Mouse (Mus musculus): ENCODE data around the gene Ugt1a6b. TPM values are rescaled to one million over a fixed set of nuclear protein-coding genes. Genes with fewer than 3 reads are reported as not detected.
"Not testable (repeated sequence)": the region's sequence is repeated elsewhere in the genome, so short reads cannot be mapped to it uniquely, and the experiment has no call there.

Ugt1a6b gene
- polyA plus RNA-seq, 1 experiment from 2014 or later = 0.17 TPM

- H3K4me2 ChIP-seq, H3K4me1 ChIP-seq, H3K27me3 ChIP-seq: not testable (repeated sequence)
Observed at GRCm38 (mm10) chr1:88145278-88145677, 42.2 kb downstream of the Ugt1a6b start.

GRCm38 (mm10) chr1:88150133-88150532, 47.1 kb downstream of the Ugt1a6b start:
- not testable (repeated sequence) for H3K4me3 ChIP-seq; H3K9ac ChIP-seq; H3K9me3 ChIP-seq; H3K4me1 ChIP-seq; H3K4me2 ChIP-seq; H3K36me3 ChIP-seq; ATAC-seq (ENCODE audit: insufficient number of reproducible peaks, insufficient read depth, low FRiP score, low TSS enrichment, low read depth); H3K27ac ChIP-seq; H3K27me3 ChIP-seq
- 67% methylated on average over 2 of the region's 2 CpGs for WGBS

More at GRCm38 (mm10) chr1:88145278-88145677, 42.2 kb downstream of the Ugt1a6b start:
- not testable (repeated sequence) for H3K4me3 ChIP-seq; H3K27ac ChIP-seq; ATAC-seq (ENCODE audit: insufficient number of reproducible peaks, insufficient read depth, low FRiP score, low TSS enrichment, low read depth); H3K9me3 ChIP-seq; H3K36me3 ChIP-seq; H3K9ac ChIP-seq
- WGBS = 54% methylated on average over 2 of the region's 2 CpGs

DNA sequence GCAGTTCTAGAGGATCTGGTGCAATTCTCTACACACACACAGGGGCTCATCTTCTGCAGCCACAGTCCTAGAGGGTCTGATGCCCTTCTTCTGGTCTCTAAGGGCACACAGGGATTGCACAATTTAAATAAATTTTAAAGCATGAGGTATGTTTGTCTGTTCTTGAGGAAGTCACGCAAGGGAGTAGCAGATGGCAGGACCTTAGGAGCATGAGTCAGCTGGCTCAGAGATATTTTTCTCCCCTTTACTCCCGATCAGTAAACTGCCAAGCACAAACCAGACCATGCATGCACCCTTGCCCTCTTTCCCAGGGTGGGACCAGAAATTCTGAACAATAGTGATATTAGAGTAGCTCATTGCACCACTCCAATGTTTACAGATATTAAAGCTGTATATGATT, 55.4 kb downstream of the Ugt1a6b start:
- Histone ChIP-seq H3K9me3 (no peaks in the 10 kb centered on the region), H3K4me3 (no peak overlapping the region), H3K27ac (no peak overlapping the region), H3K9ac (no peak overlapping the region), H3K36me3 (no peaks in the 10 kb centered on the region), H3K4me1 (no peaks in the 10 kb centered on the region), H3K4me2 (no peak overlapping the region), H3K27me3 (no peaks in the 10 kb centered on the region)
- ATAC-seq (ENCODE audit: insufficient number of reproducible peaks, insufficient read depth, low FRiP score, low TSS enrichment, low read depth) = no peak
- WGBS = 75% methylated on average over 2 of the region's 2 CpGs

- no peak within 1 kb of the TSS for H3K4me3 ChIP-seq
- H3K4me1 ChIP-seq = no peaks in the 10 kb centered on the region
- no peaks in the 10 kb centered on the region for H3K27me3 ChIP-seq
- no peaks in the 10 kb centered on the region for H3K9me3 ChIP-seq
- H3K4me2 ChIP-seq = no peak within 1 kb of the TSS
- H3K27ac ChIP-seq = no peak within 1 kb of the TSS
- no peaks in the 10 kb centered on the region for H3K36me3 ChIP-seq
- 77% methylated on average over 5 of the region's 5 CpGs for WGBS
- no peak for ATAC-seq (ENCODE audit: insufficient number of reproducible peaks, insufficient read depth, low FRiP score, low TSS enrichment, low read depth)
- H3K9ac ChIP-seq = no peak within 1 kb of the TSS
Observed at GRCm38 (mm10) chr1:88165711-88166110, 62.7 kb downstream of the Ugt1a6b start, which contains the start of gene Ugt1a5. Gene Ugt1a5 (plus strand): TSS chr1:88166012.

GRCm38 (mm10) chr1:88172190-88172589, 69.1 kb downstream of the Ugt1a6b start:
- H3K4me1 ChIP-seq; H3K36me3 ChIP-seq; H3K9me3 ChIP-seq; H3K4me3 ChIP-seq; H3K9ac ChIP-seq; ATAC-seq (ENCODE audit: insufficient number of reproducible peaks, insufficient read depth, low FRiP score, low TSS enrichment, low read depth); H3K4me2 ChIP-seq; H3K27ac ChIP-seq; H3K27me3 ChIP-seq: not testable (repeated sequence)
- 77% methylated on average over 6 of the region's 7 CpGs for WGBS

DNA sequence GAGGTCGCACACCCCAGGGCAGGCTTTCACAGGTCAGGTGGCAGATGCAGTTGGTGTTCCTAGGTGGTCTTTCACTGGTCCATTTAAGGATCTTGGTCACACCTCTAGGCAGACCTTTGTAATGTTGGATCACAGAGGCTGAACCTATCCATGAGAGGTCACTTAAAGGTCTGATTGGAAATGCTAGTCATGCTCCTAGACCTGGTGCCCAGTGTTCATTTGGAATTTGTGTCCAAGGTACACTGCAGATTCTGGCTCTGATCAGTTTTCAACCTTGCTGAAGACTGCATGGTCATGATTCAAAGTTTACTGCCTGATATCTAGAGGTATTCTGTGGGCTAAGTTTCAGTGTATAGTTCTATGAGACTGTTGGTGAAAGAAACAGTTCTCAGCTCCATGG, 76.6 kb downstream of the Ugt1a6b start:
- 70% methylated on average over 1 of the region's 1 CpGs for WGBS
- no peaks in the 10 kb centered on the region for H3K27me3 ChIP-seq
- H3K9me3 ChIP-seq = peaks cover 22% of the 10 kb centered on the region; the same call in 1 of the 2 replicates
- no peaks in the 10 kb centered on the region for H3K4me1 ChIP-seq
- no peaks in the 10 kb centered on the region for H3K36me3 ChIP-seq
- no peak overlapping the region for H3K4me2 ChIP-seq
- no peak for ATAC-seq (ENCODE audit: insufficient number of reproducible peaks, insufficient read depth, low FRiP score, low TSS enrichment, low read depth)
- no peak overlapping the region for H3K9ac ChIP-seq
- no peak overlapping the region for H3K27ac ChIP-seq
- H3K4me3 ChIP-seq = no peak overlapping the region

DNA sequence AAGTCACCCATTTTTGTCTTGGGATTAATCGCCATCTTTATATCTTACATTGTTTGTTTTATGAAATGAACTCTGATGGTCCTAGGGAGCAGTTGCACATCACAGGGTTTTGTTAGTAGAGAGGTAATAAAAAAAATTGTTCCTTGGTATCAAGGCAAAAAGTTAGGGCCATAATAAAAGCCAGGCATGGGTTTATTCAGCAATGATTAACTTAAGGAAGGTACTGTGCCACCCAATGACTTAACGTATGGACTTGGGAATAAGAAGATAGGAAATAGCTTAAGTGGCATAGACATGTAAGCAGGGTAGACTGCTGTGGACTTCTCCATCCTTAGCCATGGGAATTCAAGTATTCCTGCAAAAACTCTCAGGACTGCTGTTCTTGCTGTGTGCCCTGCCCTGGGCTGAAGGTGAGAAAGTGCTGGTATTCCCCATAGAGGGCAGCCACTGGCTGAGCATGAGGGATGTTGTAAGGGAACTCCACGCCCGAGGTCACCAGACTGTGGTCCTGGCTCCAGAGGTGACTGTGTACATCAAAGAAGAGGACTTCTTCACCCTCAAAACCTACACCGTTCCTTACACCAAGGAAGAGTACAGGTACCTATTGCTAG, 83.4 kb downstream of the Ugt1a6b start:
- Histone ChIP-seq H3K4me1 (no peaks in the 10 kb centered on the region), H3K27ac (no peak overlapping the region), H3K27me3 (no peaks in the 10 kb centered on the region), H3K9ac (no peak overlapping the region), H3K9me3 (no peaks in the 10 kb centered on the region), H3K4me2 (no peak overlapping the region), H3K4me3 (no peak overlapping the region), H3K36me3 (no peaks in the 10 kb centered on the region)
- 85% methylated on average over 5 of the region's 5 CpGs for WGBS
- ATAC-seq (ENCODE audit: insufficient number of reproducible peaks, insufficient read depth, low FRiP score, low TSS enrichment, low read depth) = no peak

GRCm38 (mm10) chr1:88192136-88192535, 89.1 kb downstream of the Ugt1a6b start:
- H3K4me3 ChIP-seq = no peak overlapping the region
- 61% methylated on average over 3 of the region's 3 CpGs for WGBS
- H3K4me1 ChIP-seq = no peaks in the 10 kb centered on the region
- no peaks in the 10 kb centered on the region for H3K27me3 ChIP-seq
- H3K9me3 ChIP-seq = no peaks in the 10 kb centered on the region
- H3K4me2 ChIP-seq = no peak overlapping the region
- no peak overlapping the region for H3K27ac ChIP-seq
- ATAC-seq (ENCODE audit: insufficient number of reproducible peaks, insufficient read depth, low FRiP score, low TSS enrichment, low read depth) = no peak
- no peaks in the 10 kb centered on the region for H3K36me3 ChIP-seq
- no peak overlapping the region for H3K9ac ChIP-seq

DNA sequence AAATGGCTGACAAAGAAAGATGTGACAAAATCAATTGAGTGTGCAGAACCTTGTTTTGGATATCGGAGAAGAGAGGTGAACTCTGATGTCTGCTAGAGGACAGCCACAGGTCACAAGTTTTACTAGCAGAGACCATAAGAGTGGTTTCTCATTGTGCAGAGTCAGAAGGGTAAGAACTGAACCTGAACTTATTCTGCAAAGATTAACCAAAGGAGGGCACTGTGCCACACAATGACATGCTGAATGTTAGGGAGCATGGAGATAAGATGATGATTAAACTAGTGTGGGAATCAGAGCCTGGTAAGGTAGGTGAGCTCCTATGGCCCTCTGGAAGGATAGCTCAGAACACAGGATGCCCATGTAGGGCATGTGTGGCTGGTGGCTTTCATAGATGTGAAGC, 92.6 kb downstream of the Ugt1a6b start:
- WGBS = 84% methylated on average over 1 of the region's 1 CpGs

GRCm38 (mm10) chr1:88197443-88197842, 94.4 kb downstream of the Ugt1a6b start:
- 73% methylated on average over 3 of the region's 3 CpGs for WGBS

More for the DNA sequence above, 92.6 kb downstream of the Ugt1a6b start:
- ATAC-seq (ENCODE audit: insufficient number of reproducible peaks, insufficient read depth, low FRiP score, low TSS enrichment, low read depth) = no peak
- Histone ChIP-seq H3K36me3 (no peaks in the 10 kb centered on the region), H3K27ac (no peak overlapping the region), H3K4me2 (no peak overlapping the region), H3K4me3 (no peak overlapping the region), H3K27me3 (no peaks in the 10 kb centered on the region), H3K4me1 (no peaks in the 10 kb centered on the region), H3K9ac (no peak overlapping the region), H3K9me3 (no peaks in the 10 kb centered on the region)

GRCm38 (mm10) chr1:88199996-88200395, 96.9 kb downstream of the Ugt1a6b start:
- 76% methylated on average over 2 of the region's 2 CpGs for WGBS
- no peak overlapping the region for H3K4me3 ChIP-seq
- no peak overlapping the region for H3K9ac ChIP-seq
- no peaks in the 10 kb centered on the region for H3K4me1 ChIP-seq
- no peak for ATAC-seq (ENCODE audit: insufficient number of reproducible peaks, insufficient read depth, low FRiP score, low TSS enrichment, low read depth)
- no peaks in the 10 kb centered on the region for H3K27me3 ChIP-seq
- H3K27ac ChIP-seq = no peak overlapping the region
- H3K9me3 ChIP-seq = peaks cover 7% of the 10 kb centered on the region
- H3K36me3 ChIP-seq = no peaks in the 10 kb centered on the region
- H3K4me2 ChIP-seq = no peak overlapping the region

More at GRCm38 (mm10) chr1:88197443-88197842, 94.4 kb downstream of the Ugt1a6b start:
- Histone ChIP-seq H3K36me3 (no peaks in the 10 kb centered on the region), H3K4me3 (no peak overlapping the region), H3K4me2 (no peak overlapping the region), H3K9ac (no peak overlapping the region), H3K27me3 (no peaks in the 10 kb centered on the region), H3K4me1 (no peaks in the 10 kb centered on the region), H3K27ac (no peak overlapping the region), H3K9me3 (no peaks in the 10 kb centered on the region)
- no peak for ATAC-seq (ENCODE audit: insufficient number of reproducible peaks, insufficient read depth, low FRiP score, low TSS enrichment, low read depth)

- H3K27me3 ChIP-seq = no peaks in the 10 kb centered on the region
- no peak within 1 kb of the TSS for H3K9ac ChIP-seq
- H3K36me3 ChIP-seq = no peaks in the 10 kb centered on the region
- no peak within 1 kb of the TSS for H3K4me2 ChIP-seq
- 79% methylated on average over 7 of the region's 7 CpGs for WGBS
- no peak for ATAC-seq (ENCODE audit: insufficient number of reproducible peaks, insufficient read depth, low FRiP score, low TSS enrichment, low read depth)
- H3K4me3 ChIP-seq = no peak within 1 kb of the TSS
- H3K9me3 ChIP-seq = peaks cover 8% of the 10 kb centered on the region
- H3K4me1 ChIP-seq = 0 out of 2 replicates have a peak, but pooled peaks cover 3% of the 10 kb centered on the region
- H3K27ac ChIP-seq = no peak within 1 kb of the TSS
Observed at GRCm38 (mm10) chr1:88200456-88200855, 97.4 kb downstream of the Ugt1a6b start, which contains the start of gene Ugt1a2. Gene Ugt1a2 (plus strand): TSS chr1:88200601.

Data from embryonic facial prominence, embryonic 13.5 days (tissue).